8 mouse cellular contexts compared by ENCODE assay signal in the genomic region with DNA sequence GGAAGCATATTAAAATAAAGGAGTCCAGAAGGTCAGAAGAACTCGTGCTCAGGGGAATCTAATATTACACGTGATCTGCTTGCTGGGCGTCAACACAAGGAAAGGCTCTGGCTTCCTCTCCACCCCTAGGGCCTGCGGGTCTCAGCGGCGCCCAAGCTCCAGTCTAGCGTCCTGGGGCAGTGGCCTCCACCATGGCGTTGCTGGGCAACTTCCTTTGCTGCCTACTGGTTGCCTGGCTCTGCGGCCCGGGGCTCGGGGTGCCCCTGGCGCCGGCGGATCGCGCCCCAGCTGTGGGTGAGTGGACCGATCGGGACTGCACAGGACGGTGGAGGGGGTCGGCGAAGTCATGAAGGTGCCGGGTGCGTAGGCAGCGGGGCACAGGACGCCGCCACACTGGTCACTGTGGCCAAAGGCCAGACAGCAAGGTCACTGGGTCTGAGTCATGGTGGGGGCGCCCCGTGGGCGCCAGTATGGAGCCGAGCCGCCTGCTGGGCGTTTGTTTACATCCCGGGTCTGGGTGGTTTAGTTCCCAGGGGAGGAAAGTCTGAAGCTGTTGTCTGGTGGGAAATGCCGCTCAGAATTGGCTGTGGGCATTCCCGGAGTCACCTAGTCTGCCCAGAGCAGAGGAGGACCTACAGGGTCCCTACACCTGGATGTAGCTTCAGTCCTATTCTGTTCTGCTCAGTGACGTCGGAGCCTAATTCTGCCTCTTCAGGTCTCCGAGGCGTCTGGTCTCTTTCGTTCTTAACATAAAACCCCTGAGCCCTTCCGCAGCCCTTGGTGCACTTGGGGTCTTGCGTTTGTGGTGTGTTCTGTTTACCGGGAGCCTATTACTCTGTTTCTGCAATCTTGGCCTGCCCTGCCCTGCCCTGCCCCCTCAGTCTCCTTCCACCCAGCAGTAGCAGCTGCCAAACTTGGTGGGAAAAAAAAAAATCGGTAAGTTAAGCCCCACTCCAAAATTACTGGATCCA. TPM values are rescaled to one million over a fixed set of nuclear protein-coding genes. Genes with fewer than 3 reads are reported as not detected.
DNase-seq lines count a peak whose midpoint lies in the region; ATAC-seq and TF ChIP-seq lines count a peak whose summit lies in the region.

No protein-coding gene starts in this region.

- H3K36me3 ChIP-seq in C2C12 (ENCODE audit: control insufficient read depth, insufficient read depth), result no peaks in the 10 kb centered on the region
- H3K36me3 ChIP-seq in heart, embryonic 13.5 days, result no peaks in the 10 kb centered on the region
- H3K36me3 ChIP-seq in kidney, embryonic 15.5 days, result no peaks in the 10 kb centered on the region
- H3K36me3 ChIP-seq in liver, embryonic 16.5 days (ENCODE audit: control insufficient read depth, insufficient read depth), result no peaks in the 10 kb centered on the region
- no peaks in the 10 kb centered on the region for H3K36me3 ChIP-seq in stomach, postnatal 0 days (ENCODE audit: control insufficient read depth, insufficient read depth, low read length)

- peak overlapping the region; percentile 84 for H3K9ac ChIP-seq in heart, embryonic 13.5 days
- peak overlapping the region; percentile 56 for H3K9ac ChIP-seq in kidney, embryonic 15.5 days
- peak overlapping the region; percentile 92 for H3K9ac ChIP-seq in liver, embryonic 16.5 days (ENCODE audit: low read depth, low read length)
- H3K9ac ChIP-seq in stomach, postnatal 0 days (ENCODE audit: low read length), result peak overlapping the region; percentile 87

- TF ChIP-seq POLR2A in bone marrow macrophage, adult 2 months (IDR thresholded peaks at IDR 0.05; ENCODE audit: borderline replicate concordance, low read depth, low read length), result no peak; the same call in 1 of the 2 replicates

- H3ac ChIP-seq in C2C12 (ENCODE audit: control insufficient read depth, insufficient read length, low read depth), result peak overlapping the region; percentile 48

- H3K4me2 ChIP-seq in heart, embryonic 13.5 days, result peak overlapping the region; percentile 75
- H3K4me2 ChIP-seq in kidney, embryonic 15.5 days, result peak overlapping the region; percentile 93
- peak overlapping the region; percentile 86 for H3K4me2 ChIP-seq in liver, embryonic 16.5 days (ENCODE audit: low read depth, low read length)
- H3K4me2 ChIP-seq in stomach, postnatal 0 days (replicated peaks; ENCODE audit: low read depth), result peak overlapping the region; percentile 96

- H3K4me1 ChIP-seq in bone marrow macrophage, adult 2 months (ENCODE audit: control insufficient read depth, insufficient read depth, low read length), result peaks cover 20% of the 10 kb centered on the region
- peaks cover 9% of the 10 kb centered on the region for H3K4me1 ChIP-seq in heart, embryonic 13.5 days
- peaks cover 22% of the 10 kb centered on the region for H3K4me1 ChIP-seq in kidney, embryonic 15.5 days
- H3K4me1 ChIP-seq in liver, embryonic 16.5 days (ENCODE audit: control insufficient read depth, low read depth, low read length), result peaks cover 16% of the 10 kb centered on the region
- 0 out of 2 replicates have a peak, but pooled peaks cover 2% of the 10 kb centered on the region for H3K4me1 ChIP-seq in stomach, postnatal 0 days (replicated peaks; ENCODE audit: control insufficient read depth, insufficient read depth)

- peak; percentile 58 for DNase-seq in neural tube, embryonic 10.5 days (ENCODE audit: extremely low spot score, low spot score)
- peak; percentile 71 for DNase-seq in stomach, postnatal 0 days (ENCODE audit: low spot score)

- peaks cover 10% of the 10 kb centered on the region; the same call in 1 of the 2 replicates for H3K9me3 ChIP-seq in heart, embryonic 13.5 days
- H3K9me3 ChIP-seq in kidney, embryonic 15.5 days (replicated peaks), result no peaks in the 10 kb centered on the region
- H3K9me3 ChIP-seq in liver, embryonic 16.5 days (replicated peaks; ENCODE audit: control insufficient read depth, low read length), result no peaks in the 10 kb centered on the region
- no peaks in the 10 kb centered on the region for H3K9me3 ChIP-seq in stomach, postnatal 0 days (ENCODE audit: control insufficient read depth, low read length)

- no peak overlapping the region for H3K4me3 ChIP-seq in C2C12 (ENCODE audit: insufficient read depth, poor library complexity, severe bottlenecking)
- peak overlapping the region; percentile 80 for H3K4me3 ChIP-seq in bone marrow macrophage, adult 2 months (ENCODE audit: insufficient read depth, low read length)
- H3K4me3 ChIP-seq in heart, embryonic 13.5 days, result peak overlapping the region; percentile 62
- H3K4me3 ChIP-seq in kidney, embryonic 15.5 days (replicated peaks), result peak overlapping the region; percentile 55
- H3K4me3 ChIP-seq in liver, embryonic 16.5 days (ENCODE audit: low read depth, low read length), result peak overlapping the region; percentile 79
- H3K4me3 ChIP-seq in stomach, postnatal 0 days (ENCODE audit: low read depth, low read length), result peak overlapping the region; percentile 68

- H3K27ac ChIP-seq in bone marrow macrophage, adult 2 months (ENCODE audit: insufficient read depth, low read depth, low read length), result peak overlapping the region; percentile 71
- peak overlapping the region; percentile 34 for H3K27ac ChIP-seq in heart, embryonic 13.5 days (replicated peaks)
- peak overlapping the region; percentile 72 for H3K27ac ChIP-seq in kidney, embryonic 15.5 days
- H3K27ac ChIP-seq in liver, embryonic 16.5 days (ENCODE audit: low read length), result peak overlapping the region; percentile 81
- peak overlapping the region; percentile 95 for H3K27ac ChIP-seq in stomach, postnatal 0 days (replicated peaks)

- H3K79me3 ChIP-seq in C2C12 (ENCODE audit: low read depth), result no peaks in the 10 kb centered on the region

- WGBS in heart, embryonic 13.5 days, result under 1% methylated on average over 44 of the region's 44 CpGs
- WGBS in kidney, embryonic 15.5 days, result under 1% methylated on average over 44 of the region's 44 CpGs
- under 1% methylated on average over 44 of the region's 44 CpGs for WGBS in liver, embryonic 16.5 days (ENCODE audit: insufficient replicate concordance)
- WGBS in stomach, postnatal 0 days, result under 1% methylated on average over 40 of the region's 44 CpGs

- TF ChIP-seq CTCF in C2C12 (IDR thresholded peaks at IDR 0.05; ENCODE audit: control insufficient read depth, insufficient read depth, insufficient read length), result no peak
- no peak for TF ChIP-seq CTCF in bone marrow macrophage, adult 2 months (IDR thresholded peaks at IDR 0.05; ENCODE audit: low read depth, low read length)
- TF ChIP-seq CTCF in stomach, postnatal 0 days (IDR thresholded peaks at IDR 0.05; ENCODE audit: low read depth), result peak; percentile 22; the same call in 1 of the 2 replicates

- peak; percentile 77 for ATAC-seq in erythroblast, adult 5-6 weeks (replicated peaks; ENCODE audit: low FRiP score, poor library complexity, severe bottlenecking)
- ATAC-seq in heart, embryonic 13.5 days (ENCODE audit: extremely low read depth, insufficient number of reproducible peaks, low FRiP score, low TSS enrichment), result peak; percentile 46
- peak; percentile 90 for ATAC-seq in kidney, embryonic 15.5 days (replicated peaks; ENCODE audit: low FRiP score)
- peak; percentile 82 for ATAC-seq in liver, embryonic 16.5 days (ENCODE audit: low read depth)
- peak; percentile 92 for ATAC-seq in stomach, postnatal 0 days (ENCODE audit: low FRiP score, low TSS enrichment)

- no peak for TF ChIP-seq EP300 in stomach, postnatal 0 days (optimal IDR thresholded peaks at IDR 0.05)

- no peaks in the 10 kb centered on the region for H3K79me2 ChIP-seq in C2C12 (ENCODE audit: control insufficient read depth, insufficient read depth)

- no peaks in the 10 kb centered on the region for H3K27me3 ChIP-seq in C2C12 (ENCODE audit: control insufficient read depth, insufficient read depth, insufficient read length)
- H3K27me3 ChIP-seq in heart, embryonic 13.5 days (replicated peaks), result no peaks in the 10 kb centered on the region
- no peaks in the 10 kb centered on the region for H3K27me3 ChIP-seq in kidney, embryonic 15.5 days
- H3K27me3 ChIP-seq in liver, embryonic 16.5 days (ENCODE audit: control insufficient read depth, insufficient read depth, low read depth, low read length), result no peaks in the 10 kb centered on the region
- H3K27me3 ChIP-seq in stomach, postnatal 0 days (ENCODE audit: control insufficient read depth, insufficient read depth, low read length), result no peaks in the 10 kb centered on the region

TF ChIP-seq in C2C12, 6 proteins besides CTCF, POLR2A, EP300 and RAD21:
- TF ChIP-seq MYOG (IDR thresholded peaks at IDR 0.05; ENCODE audit: control insufficient read depth, extremely low read depth, insufficient read length), result no peak
- TF ChIP-seq FOSL1 (IDR thresholded peaks at IDR 0.05; ENCODE audit: insufficient read depth, low read length, poor library complexity, severe bottlenecking), result no peak
- no peak for TF ChIP-seq CEBPB (IDR thresholded peaks at IDR 0.05; ENCODE audit: low read depth)
- no peak for TF ChIP-seq MYOD1 (IDR thresholded peaks at IDR 0.05; ENCODE audit: control insufficient read depth, insufficient read length, low read depth)
- no peak for TF ChIP-seq USF1 (IDR thresholded peaks at IDR 0.05; ENCODE audit: low read depth)
- no peak for TF ChIP-seq MAX (IDR thresholded peaks at IDR 0.05)
TF ChIP-seq in C2C12: peak in this region for 0.

RNA-seq across cellular contexts. Expression of a gene that starts 0.6 kb away (rescaled TPM):
- polyA plus RNA-seq in C2C12 (2012; fragmentation: generic; extraction: Trizol), result 3.8 TPM
- polyA plus RNA-seq in bone marrow macrophage, adult 2 months (2012; ENCODE audit: insufficient read depth, insufficient read length, missing spikeins), result 343 and 368 TPM in 2 replicates
- 85.5 and 97.2 TPM in 2 replicates for total RNA-seq in erythroblast, adult 5-6 weeks (2015; ENCODE audit: low replicate concordance)
- 38.9 and 45.8 TPM in 2 replicates for total RNA-seq in erythroblast, adult 5-6 weeks (2017; ENCODE audit: low replicate concordance)
- polyA plus RNA-seq in heart, embryonic 13.5 days (2015; fragmentation: Nextera tagmentation; extraction: Ambion mirVana), result 29.8 and 32.1 TPM in 2 replicates
- 24.3 and 25.4 TPM in 2 replicates for polyA plus RNA-seq in kidney, embryonic 15.5 days (2015; fragmentation: Nextera tagmentation; extraction: Ambion mirVana)
- polyA plus RNA-seq in liver, embryonic 16.5 days (2015; fragmentation: Nextera tagmentation; extraction: Ambion mirVana), result 28.3 and 29.0 TPM in 2 replicates
- 65.1 and 67.5 TPM in 2 replicates for polyA plus RNA-seq in stomach, postnatal 0 days (2015; fragmentation: Nextera tagmentation; extraction: Ambion mirVana)

RNA-seq across cellular contexts. Expression of a gene that starts 10.1 kb away (rescaled TPM):
- 3.9 TPM for polyA plus RNA-seq in C2C12 (2012; fragmentation: generic; extraction: Trizol)
- polyA plus RNA-seq in bone marrow macrophage, adult 2 months (2012; ENCODE audit: insufficient read depth, insufficient read length, missing spikeins), result 1.6 TPM in 1 of 2 replicates, not detected in the other
- total RNA-seq in erythroblast, adult 5-6 weeks (2015; ENCODE audit: low replicate concordance), result not detected in 2 replicates
- total RNA-seq in erythroblast, adult 5-6 weeks (2017; ENCODE audit: low replicate concordance), result not detected in 2 replicates
- polyA plus RNA-seq in heart, embryonic 13.5 days (2015; fragmentation: Nextera tagmentation; extraction: Ambion mirVana), result 4.2 and 4.4 TPM in 2 replicates
- 7.8 and 14.3 TPM in 2 replicates for polyA plus RNA-seq in kidney, embryonic 15.5 days (2015; fragmentation: Nextera tagmentation; extraction: Ambion mirVana)
- polyA plus RNA-seq in liver, embryonic 16.5 days (2015; fragmentation: Nextera tagmentation; extraction: Ambion mirVana), result 0.92 and 1.7 TPM in 2 replicates
- polyA plus RNA-seq in stomach, postnatal 0 days (2015; fragmentation: Nextera tagmentation; extraction: Ambion mirVana), result 31.2 and 36.9 TPM in 2 replicates

Comparison
In these comparisons a context has a peak if more than half of its experiments do, and no peak if none do; other contexts are left out.
1. H3K27ac ChIP-seq: peak in every context shown above with its lines; median percentile 95 in stomach, postnatal 0 days; 81 in liver, embryonic 16.5 days; 72 in kidney, embryonic 15.5 days; 71 in bone marrow macrophage, adult 2 months; 34 in heart, embryonic 13.5 days.